Mouse (Mus musculus) liver, embryonic 11.5 days (tissue): ENCODE data around the gene Glce. TPM values are rescaled to one million over a fixed set of nuclear protein-coding genes. Genes with fewer than 3 reads are reported as not detected.
A peak's percentile ranks its signal among the peaks of the same experiment; 100 is the strongest.

Experiments used
- ATAC-seq: fragments of 200-750 bp; cut with Nextera tagmentation; replicated peaks from 2 replicates; pipeline ENCODE4 v1.8.0; 2017; ENCODE audit warnings: moderate number of reproducible peaks, mild to moderate bottlenecking, moderate TSS enrichment, moderate library complexity; ENCODE audit not compliant: low FRiP score
- DNase-seq: peaks from one replicate; pipeline ENCODE4 v3.0.0-alpha.2; 2017; ENCODE audit warnings: low spot score
- H3K27ac ChIP-seq: fragments of 300-500 bp; sonication (generic); 2 replicates; pipeline ENCODE4 v1.5.1; 2014; ENCODE audit warnings: mild to moderate bottlenecking, low read depth, low read length, control low read depth
- H3K27me3 ChIP-seq: fragments of 300-500 bp; sonication (generic); replicated peaks from 2 replicates; pipeline ENCODE4 v1.6.1; 2014; ENCODE audit warnings: low read length, mixed read lengths; ENCODE audit not compliant: control insufficient read depth, insufficient read depth
- H3K36me3 ChIP-seq: fragments of 300-500 bp; sonication (generic); 2 replicates; pipeline ENCODE4 v1.6.1; 2014; ENCODE audit warnings: mild to moderate bottlenecking, low read length, moderate library complexity, mixed read lengths; ENCODE audit not compliant: control insufficient read depth, insufficient read depth
- H3K4me1 ChIP-seq: fragments of 300-500 bp; sonication (generic); replicated peaks from 2 replicates; pipeline ENCODE4 v1.6.1; 2014; ENCODE audit warnings: low read length, mixed read lengths; ENCODE audit not compliant: control insufficient read depth, insufficient read depth
- H3K4me2 ChIP-seq: fragments of 300-500 bp; sonication (generic); 2 replicates; pipeline ENCODE4 v1.6.1; 2014; ENCODE audit warnings: mild to moderate bottlenecking, control low read depth, moderate library complexity
- H3K4me3 ChIP-seq: fragments of 300-500 bp; sonication (generic); 2 replicates; pipeline ENCODE4 v1.5.1; 2014; ENCODE audit warnings: low read depth, low read length, control low read depth
- H3K9ac ChIP-seq: fragments of 300-500 bp; sonication (generic); 2 replicates; pipeline ENCODE4 v1.6.1; 2014; ENCODE audit warnings: low read depth, low read length, control low read depth
- H3K9me3 ChIP-seq: fragments of 300-500 bp; sonication (generic); 2 replicates; pipeline ENCODE4 v1.6.1; 2016; ENCODE audit warnings: low read length, inconsistent platforms, mixed read lengths; ENCODE audit not compliant: control insufficient read depth
- WGBS: fragments of 180-500 bp; shearing (Covaris S2); extraction: QIAGEN DNeasy Blood & Tissue Kit; methylation state at CpG from one replicate; pipeline ENCODE4 v1.1.7; 2014; 5-methylcytosine and 5-hydroxymethylcytosine counted together
- microRNA-seq: library from miRNA; unstranded; fragments of <30 nt; microRNA quantifications from one replicate; pipeline ENCODE4, GENCODE M21; 2017; ENCODE audit warnings: borderline number of aligned reads
- polyA plus RNA-seq: library from polyadenylated mRNA; unstranded; fragments of >200 nt; fragmentation: Nextera tagmentation; extraction: Ambion mirVana; gene quantifications from 2 replicates; pipeline ENCODE4 v1.2.1, GENCODE M21; 2014

Glce gene
- polyA plus RNA-seq, 1 experiment from 2014 or later = 13.5 TPM

DNA sequence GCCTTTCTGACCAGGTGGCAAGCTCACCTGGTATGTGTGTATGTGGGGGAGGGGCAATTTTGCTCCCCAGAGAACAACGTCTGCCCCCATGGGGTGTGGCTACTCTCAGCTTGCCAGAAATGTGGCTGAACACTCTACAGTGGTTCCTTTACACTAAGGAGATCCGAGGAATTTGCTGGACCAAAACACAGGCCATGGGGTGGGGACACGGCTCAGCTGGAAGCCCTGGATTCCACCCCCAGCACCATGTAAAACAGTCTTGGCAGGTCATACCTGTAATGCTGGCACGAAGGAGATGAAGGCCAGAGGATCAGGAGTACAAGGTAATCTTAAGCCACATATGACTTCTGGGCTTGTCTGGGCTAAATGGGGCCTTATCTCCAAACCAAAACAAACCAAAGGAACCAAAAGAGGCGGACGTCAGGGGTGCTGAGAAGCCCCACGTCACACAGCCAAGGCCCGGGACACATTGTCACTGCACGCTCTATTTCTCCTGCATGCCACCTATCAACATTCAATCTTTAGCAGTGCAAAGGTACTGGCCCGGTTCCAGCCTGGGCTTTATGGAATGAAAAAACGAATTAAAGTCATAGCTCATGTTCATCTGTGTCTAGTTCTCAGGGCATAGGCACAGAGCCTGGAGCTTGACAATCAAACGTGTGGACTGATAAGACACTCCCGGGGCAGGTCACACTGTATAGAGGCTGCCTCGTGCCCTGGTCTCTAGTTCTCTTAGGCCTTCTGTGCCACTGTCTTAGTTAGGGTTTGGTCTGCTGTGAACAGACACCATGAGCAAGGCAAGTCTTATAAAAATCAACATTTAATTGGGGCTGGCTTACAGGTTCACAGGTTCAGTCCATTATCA lies 104.0 kb downstream of the Glce start:
- Histone ChIP-seq H3K4me3 (no peak overlapping the region), H3K27me3 (no peaks in the 10 kb centered on the region; the same call in 1 of the 2 replicates), H3K4me2 (no peak overlapping the region), H3K4me1 (no peaks in the 10 kb centered on the region), H3K27ac (no peak overlapping the region), H3K9ac (no peak overlapping the region), H3K9me3 (no peaks in the 10 kb centered on the region), H3K36me3 (no peaks in the 10 kb centered on the region)
- DNase-seq (no peak), ATAC-seq (no peak)
- WGBS = 51% methylated on average over 14 of the region's 14 CpGs

- no peaks in the 10 kb centered on the region for H3K9me3 ChIP-seq
- DNase-seq (no peak), ATAC-seq (no peak)
- no peaks in the 10 kb centered on the region for H3K36me3 ChIP-seq
- no peak overlapping the region for H3K9ac ChIP-seq
- WGBS = 72% methylated on average over 6 of the region's 6 CpGs
- H3K4me1 ChIP-seq = no peaks in the 10 kb centered on the region
- H3K27ac ChIP-seq = no peak overlapping the region
- no peaks in the 10 kb centered on the region; the same call in 1 of the 2 replicates for H3K27me3 ChIP-seq
- H3K4me3 ChIP-seq = no peak overlapping the region
- H3K4me2 ChIP-seq = no peak overlapping the region
These were observed 105.1 kb downstream of the Glce start for GRCm38 (mm10) chr9:62017329-62017728.

- Histone ChIP-seq H3K4me1 (no peaks in the 10 kb centered on the region), H3K4me2 (no peak overlapping the region), H3K4me3 (no peak overlapping the region), H3K36me3 (no peaks in the 10 kb centered on the region), H3K9ac (no peak overlapping the region), H3K27me3 (no peaks in the 10 kb centered on the region; the same call in 1 of the 2 replicates), H3K27ac (no peak overlapping the region), H3K9me3 (no peaks in the 10 kb centered on the region)
- DNase-seq (no peak), ATAC-seq (no peak)
- 52% methylated on average over 3 of the region's 3 CpGs for WGBS
These were observed 107.0 kb downstream of the Glce start for GRCm38 (mm10) chr9:62015504-62015903.

DNA sequence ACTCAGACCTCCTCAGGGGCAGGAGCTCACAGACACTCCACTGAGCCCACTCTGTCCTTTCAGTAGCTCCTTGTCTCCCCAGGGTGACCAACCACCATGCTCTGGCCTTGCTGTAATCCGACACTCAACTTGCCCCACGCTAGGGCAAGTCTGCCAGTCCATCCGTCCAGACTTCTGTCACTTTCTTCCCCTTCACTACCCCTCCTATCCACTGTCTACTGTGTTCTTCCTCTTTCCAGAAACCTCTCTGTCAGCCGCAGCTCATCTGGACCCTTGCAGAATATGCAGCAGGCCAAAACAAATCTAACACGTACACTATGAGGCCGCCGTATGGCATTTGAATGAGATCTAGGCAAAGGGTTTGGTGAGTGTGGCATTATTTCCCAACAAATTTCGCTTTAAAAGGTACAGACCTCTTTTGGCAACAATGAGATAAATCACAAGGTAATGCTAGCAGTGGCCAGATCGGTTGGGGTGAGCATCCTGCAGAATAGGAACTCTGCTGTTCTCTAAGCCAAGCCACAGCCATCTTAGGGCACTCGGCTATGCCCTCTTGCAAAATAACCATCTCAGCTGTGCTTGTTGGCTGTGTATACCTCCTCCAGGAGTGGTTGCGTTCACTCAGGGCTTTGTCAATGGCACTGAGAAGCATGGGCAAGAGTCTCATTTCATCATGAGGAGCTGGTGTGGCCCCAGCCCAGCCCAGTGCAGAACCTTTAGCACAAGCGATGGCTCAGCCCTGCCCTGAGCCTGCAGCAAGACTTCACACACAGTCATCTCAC lies 108.9 kb downstream of the Glce start:
- no peak overlapping the region for H3K27ac ChIP-seq
- DNase-seq = no peak
- WGBS = 64% methylated on average over 12 of the region's 12 CpGs
- no peak overlapping the region for H3K4me2 ChIP-seq
- H3K9me3 ChIP-seq = no peaks in the 10 kb centered on the region
- no peaks in the 10 kb centered on the region for H3K36me3 ChIP-seq
- H3K27me3 ChIP-seq = peaks cover 3% of the 10 kb centered on the region; the same call in 1 of the 2 replicates
- no peak overlapping the region for H3K4me3 ChIP-seq
- no peak overlapping the region for H3K9ac ChIP-seq
- H3K4me1 ChIP-seq = no peaks in the 10 kb centered on the region
- ATAC-seq = no peak

DNA sequence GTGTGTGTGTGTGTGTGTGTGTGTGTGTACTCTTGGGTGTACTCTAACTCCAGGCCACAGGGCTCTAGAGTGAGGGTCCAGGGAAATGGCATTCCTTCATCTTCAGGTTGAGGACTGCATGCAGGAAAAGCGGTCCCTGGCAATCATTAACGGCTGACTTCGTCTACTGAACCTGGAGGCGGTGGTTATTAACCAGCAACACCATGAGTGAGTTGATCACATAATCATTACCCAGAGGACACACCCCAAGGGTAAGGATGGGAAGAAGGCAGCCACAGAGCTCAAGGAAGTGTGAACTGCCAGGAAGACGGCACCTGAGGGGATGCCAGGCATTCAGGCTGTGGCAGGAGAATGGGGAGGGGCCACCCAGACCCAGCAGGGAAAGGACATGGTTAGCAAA lies 114.1 kb downstream of the Glce start:
- Histone ChIP-seq H3K9ac (no peak overlapping the region), H3K4me3 (no peak overlapping the region), H3K27ac (no peak overlapping the region), H3K4me2 (no peak overlapping the region), H3K27me3 (peaks cover 5% of the 10 kb centered on the region; the same call in 1 of the 2 replicates), H3K4me1 (no peaks in the 10 kb centered on the region), H3K36me3 (no peaks in the 10 kb centered on the region), H3K9me3 (no peaks in the 10 kb centered on the region)
- WGBS = 73% methylated on average over 5 of the region's 5 CpGs
- DNase-seq (no peak), ATAC-seq (no peak)

Small RNA genes lying within 50 kb of the gene (microRNA-seq; reads per million reads assigned to microRNA genes)
- gene Mir5133 = 5.6 reads per million, percentile 15 among the genes with 10 or more reads in this experiment

Other genes with a start within 250 kb of the Glce start
- gene Rplp1, start 208.1 kb downstream of the Glce start, polyA plus RNA-seq = 1,876 and 2,139 TPM in 2 replicates
- gene Kif23, start 175.9 kb downstream of the Glce start, polyA plus RNA-seq = 85.1 and 93.8 TPM in 2 replicates
- gene Paqr5, start 95.8 kb downstream of the Glce start, polyA plus RNA-seq = 0.14 and 0.41 TPM in 2 replicates
- not detected in 2 replicates for gene Spesp1, start 159.6 kb upstream of the Glce start, polyA plus RNA-seq
- gene Anp32a, start 218.6 kb upstream of the Glce start, polyA plus RNA-seq = 107 and 112 TPM in 2 replicates